Mouse (Mus musculus): ENCODE data around the gene Camta2.

DNA sequence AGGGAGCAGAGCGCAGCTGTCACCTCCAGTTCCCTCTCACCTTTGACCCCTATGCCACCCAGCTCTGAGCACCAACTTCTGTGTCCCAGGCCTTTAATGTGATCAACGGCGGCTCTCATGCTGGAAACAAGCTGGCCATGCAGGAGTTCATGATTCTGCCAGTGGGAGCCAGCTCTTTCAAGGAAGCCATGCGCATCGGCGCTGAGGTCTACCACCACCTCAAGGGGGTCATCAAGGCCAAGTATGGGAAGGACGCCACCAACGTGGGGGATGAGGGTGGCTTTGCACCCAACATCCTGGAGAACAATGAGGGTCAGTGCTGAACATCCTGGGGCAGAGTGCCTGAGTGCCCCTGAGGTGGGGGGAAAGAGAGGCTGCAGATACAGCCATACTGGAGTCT, 27.3 kb downstream of the Camta2 start:
- TF ChIP-seq POU5F1 (IDR thresholded peaks at IDR 0.05; ENCODE audit: borderline replicate concordance, low read length) (no peak), CTCF (conservative IDR thresholded peaks at IDR 0.05; ENCODE audit: low read length) (no peak)

Data from E14TG2a.4 (cell line).